Mouse (Mus musculus) megakaryocyte-erythroid progenitor cell, adult 5 weeks (primary cell): Measurements from ENCODE around the gene Olfr381. TPM values are rescaled to one million over a fixed set of nuclear protein-coding genes. Genes with fewer than 3 reads are reported as not detected.

Experiments
- polyA plus RNA-seq: library from polyadenylated mRNA; stranded (reverse); fragments of >175 nt; gene quantifications from 2 replicates; pipeline ENCODE4 v1.2.3, GENCODE M21; 2012

Olfr381 gene
- polyA plus RNA-seq: not detected in 2 replicates

DNA sequence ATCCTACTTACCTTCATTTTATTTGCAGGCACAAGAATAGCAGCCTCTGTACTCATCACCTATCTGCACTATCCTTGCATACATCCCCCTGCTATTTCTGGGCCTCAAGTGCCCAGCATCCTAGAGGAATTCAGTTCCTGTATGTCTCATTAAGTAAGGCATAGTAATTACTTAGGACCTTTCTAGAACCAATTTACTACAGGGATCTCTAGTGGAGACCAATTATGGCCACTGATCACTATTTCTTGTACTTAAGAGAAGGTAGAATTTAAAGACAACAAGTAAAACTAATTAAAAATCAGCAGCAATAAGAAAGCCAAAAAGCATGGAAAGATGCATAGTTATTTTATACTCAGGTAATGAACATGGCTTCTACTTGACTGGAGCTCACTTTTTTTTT is at the start of gene Olfr381:
TSS of gene Olfr381 (minus strand) at position 101 of the 400 bp plus-strand sequence.

DNA sequence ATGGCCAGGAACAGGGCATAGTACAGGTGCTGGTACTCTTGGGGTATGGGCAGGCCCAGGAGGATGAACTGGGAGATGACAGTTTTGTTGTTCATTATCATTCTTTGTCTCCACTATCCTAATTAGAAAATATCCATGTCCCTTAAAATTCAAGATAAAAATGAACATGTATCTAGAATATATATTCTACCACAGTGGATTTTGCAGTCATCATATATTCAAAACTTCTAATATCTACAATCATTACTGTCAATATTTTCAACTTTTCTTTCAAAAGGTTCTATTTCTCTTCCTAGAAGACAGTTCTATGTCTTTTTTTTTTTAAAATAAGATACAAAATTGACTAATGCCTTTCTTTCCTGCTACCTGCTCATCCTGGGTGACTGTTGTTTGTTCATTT is 25.7 kb upstream of the Olfr381 start, which contains the start of gene Olfr382:
TSS of gene Olfr382 (minus strand) at position 101 of the 400 bp plus-strand sequence.

DNA sequence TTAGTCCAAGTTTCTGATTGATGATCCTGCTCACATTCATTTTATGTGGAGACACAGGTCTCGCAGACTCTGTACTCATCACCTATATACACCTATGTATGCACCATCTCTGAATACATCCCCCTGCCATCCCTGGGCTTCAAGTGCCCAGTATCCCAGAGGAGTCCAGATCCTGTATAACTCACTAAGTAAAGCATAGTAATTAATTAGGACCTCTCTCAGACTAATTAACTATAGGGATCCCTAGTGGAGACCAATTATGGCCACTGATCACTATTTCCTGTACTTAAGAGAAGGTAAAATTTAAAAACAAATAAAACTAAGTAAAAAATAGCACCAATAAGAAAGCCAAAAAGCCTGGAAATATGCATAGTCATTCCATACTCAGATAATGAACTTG is 34.0 kb downstream of the Olfr381 start, which contains the start of gene Olfr380:
TSS of gene Olfr380 (minus strand) at position 101 of the 400 bp plus-strand sequence.

Other genes with a start within 250 kb of the Olfr381 start
- not detected in 2 replicates for gene Trpv3, start 224.2 kb downstream of the Olfr381 start, polyA plus RNA-seq
- 0.01 TPM in 1 of 2 replicates, not detected in the other for gene Aspa, start 162.0 kb downstream of the Olfr381 start, polyA plus RNA-seq
- not detected in 2 replicates for gene Gm49340, start 161.9 kb downstream of the Olfr381 start, polyA plus RNA-seq
- not detected in 2 replicates for gene Spata22, start 161.9 kb downstream of the Olfr381 start, polyA plus RNA-seq
- gene Olfr20, start 140.8 kb downstream of the Olfr381 start, polyA plus RNA-seq: not detected in 2 replicates
- not detected in 2 replicates for gene Olfr376, start 120.4 kb downstream of the Olfr381 start, polyA plus RNA-seq
- gene Olfr1, start 92.0 kb downstream of the Olfr381 start, polyA plus RNA-seq: 0.01 TPM in 1 of 2 replicates, not detected in the other
- gene Olfr378, start 63.1 kb downstream of the Olfr381 start, polyA plus RNA-seq: not detected in 2 replicates
- not detected in 2 replicates for gene Olfr380, start 34.1 kb downstream of the Olfr381 start, polyA plus RNA-seq
- gene Olfr382, start 25.6 kb upstream of the Olfr381 start, polyA plus RNA-seq: not detected in 2 replicates
- gene Olfr385, start 101.4 kb upstream of the Olfr381 start, polyA plus RNA-seq: not detected in 2 replicates
- gene Olfr384, start 107.0 kb upstream of the Olfr381 start, polyA plus RNA-seq: not detected in 2 replicates
- gene Zfp735, start 197.2 kb upstream of the Olfr381 start, polyA plus RNA-seq: not detected in 2 replicates